Mouse (Mus musculus) brain, embryonic 14.5 days (tissue): ENCODE measurements at regions not wholly inside any gene's neighbourhood (a gene's known extent, or its start where the extent isn't known, plus 50 kb on each side); places are given as distances from the start of the nearest gene placed in this dataset.

Source experiments
- CTCF ChIP-seq: fragments of 200-500 bp; IDR thresholded peaks from 2 replicates; pipeline ENCODE4 v1.5.1; 2012; ENCODE audit warnings: inconsistent platforms, mild to moderate bottlenecking, moderate library complexity, borderline replicate concordance; ENCODE audit not compliant: insufficient read depth, insufficient read length; ENCODE audit errors: extremely low read depth
- POLR2A ChIP-seq: fragments of 200-500 bp; IDR thresholded peaks from 2 replicates; pipeline ENCODE4 v1.6.1; 2012; ENCODE audit warnings: mild to moderate bottlenecking, inconsistent platforms, borderline replicate concordance; ENCODE audit not compliant: poor library complexity, insufficient read depth, insufficient read length, severe bottlenecking; ENCODE audit errors: extremely low read depth

DNA sequence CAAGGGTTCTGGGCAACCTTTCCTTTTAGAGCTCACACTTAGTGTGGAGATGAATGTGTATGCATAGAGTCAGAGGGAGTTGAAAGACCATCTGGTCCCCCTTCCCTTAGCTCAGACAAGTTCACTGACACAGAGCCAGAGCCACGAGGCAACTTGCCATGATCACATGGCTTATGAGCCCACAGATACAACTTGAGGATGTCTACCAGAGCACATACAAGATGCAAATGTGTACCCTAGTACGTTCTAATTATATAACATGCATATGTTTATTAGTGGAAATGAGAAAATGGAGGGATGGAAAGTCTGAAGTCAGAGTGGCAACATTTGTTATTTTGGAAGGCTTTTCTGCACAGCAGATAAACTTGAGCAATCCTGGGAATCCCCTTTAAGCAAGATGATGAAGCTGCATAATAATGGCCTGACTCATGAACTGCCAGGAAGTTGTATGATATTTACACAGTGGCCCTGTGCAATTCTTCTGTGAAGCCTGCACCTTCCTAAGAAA, 170.0 kb downstream of the Cd47 start:
- no peak for TF ChIP-seq CTCF
- no peak for TF ChIP-seq POLR2A
